Mouse (Mus musculus): ENCODE data around the gene Lgr6.

The Lgr6 gene

DNA sequence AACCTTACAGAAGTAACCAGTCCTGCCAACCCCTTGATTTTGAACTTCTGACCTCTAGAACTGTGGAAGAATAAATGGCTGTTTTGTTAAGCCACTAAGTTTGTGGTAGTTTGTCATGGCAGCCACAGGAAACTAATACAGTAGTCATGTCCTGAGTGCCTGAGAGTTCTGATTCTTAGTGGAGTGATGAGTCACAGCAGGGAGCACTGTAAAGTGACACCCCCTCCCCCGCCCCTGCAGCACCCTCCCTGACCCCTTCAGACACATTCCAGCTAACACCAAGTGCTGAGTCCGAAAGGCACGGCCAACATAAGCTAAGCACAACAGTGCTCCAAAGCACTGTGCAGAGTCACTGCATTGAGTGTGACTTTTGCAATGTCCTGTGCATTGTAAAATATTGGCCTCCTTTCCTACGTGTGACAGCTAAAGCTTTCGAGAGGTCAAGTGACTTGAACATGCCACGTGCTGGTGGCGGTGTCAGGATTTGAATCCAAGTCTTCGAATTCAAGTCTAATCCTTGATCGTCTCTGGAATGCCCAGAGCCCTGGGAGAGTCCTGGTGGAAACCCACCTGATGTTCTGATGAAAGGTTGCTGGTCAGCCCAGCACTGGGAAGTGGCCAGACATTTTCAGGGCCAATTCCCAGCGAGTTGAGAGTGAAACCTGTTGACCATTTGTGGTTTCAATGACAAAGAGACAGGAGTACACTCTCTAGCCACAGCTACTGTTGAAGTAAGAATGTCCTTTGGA lies 88.0 kb downstream of the Lgr6 start:
- DNase-seq (ENCODE audit: low spot score in 2 of 2): no peak

GRCm38 (mm10) chr1:135014921-135015445 lies 90.1 kb downstream of the Lgr6 start:
- no peak for DNase-seq (ENCODE audit: low spot score in 2 of 2)

DNA sequence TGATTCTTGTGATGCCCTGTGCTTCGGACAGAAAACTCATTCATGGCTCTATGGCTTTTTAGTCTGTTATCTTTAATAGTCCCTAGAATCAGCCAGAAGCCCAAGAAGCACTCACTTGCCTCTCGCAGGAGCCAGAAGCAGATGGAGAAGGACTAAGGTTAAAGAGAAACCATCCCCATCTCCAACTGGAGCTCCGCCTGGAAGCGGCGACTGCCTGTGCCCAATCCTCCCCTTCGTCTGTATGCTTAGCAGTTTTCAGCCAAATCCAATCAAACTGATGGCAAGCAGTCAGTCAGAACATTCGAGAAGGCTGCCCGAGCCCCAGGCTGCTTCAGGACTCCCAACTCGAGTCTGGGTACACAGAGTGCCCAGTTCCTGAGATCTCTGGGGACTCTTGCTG lies 92.6 kb downstream of the Lgr6 start:
- DNase-seq (ENCODE audit: low spot score in 2 of 2): no peak

GRCm38 (mm10) chr1:135011912-135012311 lies 93.2 kb downstream of the Lgr6 start:
- DNase-seq (ENCODE audit: low spot score in 2 of 2): no peak

- no peak for DNase-seq (ENCODE audit: low spot score in 2 of 2)
These were observed 95.2 kb downstream of the Lgr6 start for GRCm38 (mm10) chr1:135009833-135010232.

DNA sequence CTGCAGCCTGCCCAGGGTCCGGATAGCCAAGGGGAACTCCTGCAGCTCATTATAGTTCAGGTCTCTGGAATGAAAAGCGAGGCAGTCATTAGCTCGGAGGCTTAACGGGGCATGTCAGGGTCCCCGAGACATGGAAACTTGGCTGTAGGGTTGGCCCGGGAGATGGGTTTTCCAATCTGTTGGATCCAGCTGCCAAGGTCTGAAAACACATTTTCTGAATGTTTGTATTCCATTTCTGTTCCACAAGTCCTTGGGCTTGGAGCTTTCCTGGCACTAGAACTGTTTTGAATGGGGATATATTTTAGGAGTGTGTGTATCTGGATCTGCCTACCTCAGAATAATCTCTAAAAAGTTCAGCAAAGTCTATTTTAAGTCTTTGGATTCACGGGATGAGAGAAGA lies 99.4 kb downstream of the Lgr6 start:
- peak; percentile 31 to 48 for DNase-seq (ENCODE audit: low spot score in 2 of 2)

- no peak for DNase-seq (ENCODE audit: low spot score in 2 of 2)
These were observed 101.7 kb downstream of the Lgr6 start for GRCm38 (mm10) chr1:135003346-135003745.

DNA sequence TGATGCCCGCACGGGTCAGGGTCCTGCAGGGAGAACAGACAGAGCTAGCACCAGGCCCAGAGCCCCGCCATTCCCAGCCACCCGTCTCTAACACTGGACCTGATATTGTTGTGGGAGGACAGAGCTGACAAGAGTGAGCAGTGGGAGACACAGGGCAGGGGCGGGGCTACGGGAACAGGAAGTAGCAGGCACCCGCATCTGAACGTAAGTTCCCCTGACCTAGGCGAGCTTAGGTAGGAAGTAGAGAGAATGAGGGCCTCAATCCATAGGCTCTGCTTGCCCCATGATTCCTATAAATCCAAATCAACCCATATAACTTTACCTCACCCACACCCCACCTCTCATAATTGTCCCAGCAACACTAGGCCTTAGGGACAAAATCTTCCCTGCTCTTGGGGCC lies 104.5 kb downstream of the Lgr6 start:
- DNase-seq (ENCODE audit: low spot score in 2 of 2): no peak

DNA sequence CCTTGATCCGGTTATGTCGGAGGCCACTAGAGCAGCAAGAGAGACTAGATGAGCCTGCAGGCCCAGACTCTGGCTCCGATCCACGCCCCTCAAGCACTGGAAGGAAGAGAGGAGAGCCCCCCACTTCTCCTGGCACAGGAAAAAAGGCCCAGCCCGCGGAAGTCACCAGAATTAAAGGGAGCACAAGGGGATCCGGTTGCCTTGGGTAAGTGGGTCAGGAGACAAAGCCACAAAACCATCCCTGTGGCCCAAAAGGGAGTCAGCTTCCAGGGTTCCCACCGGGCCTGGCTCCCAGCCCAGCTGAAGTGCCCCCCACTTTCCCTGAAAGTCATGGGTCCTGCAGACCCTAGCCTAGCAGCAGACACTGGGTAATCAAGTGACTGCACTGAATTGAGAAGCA lies 106.8 kb downstream of the Lgr6 start:
- DNase-seq (ENCODE audit: low spot score in 2 of 2): no peak

- no peak for DNase-seq (ENCODE audit: low spot score in 2 of 2)
These were observed 107.5 kb downstream of the Lgr6 start for GRCm38 (mm10) chr1:134997568-134997967.

- no peak for DNase-seq (ENCODE audit: low spot score in 2 of 2)
These were observed 108.6 kb downstream of the Lgr6 start for GRCm38 (mm10) chr1:134996471-134996870.

DNA sequence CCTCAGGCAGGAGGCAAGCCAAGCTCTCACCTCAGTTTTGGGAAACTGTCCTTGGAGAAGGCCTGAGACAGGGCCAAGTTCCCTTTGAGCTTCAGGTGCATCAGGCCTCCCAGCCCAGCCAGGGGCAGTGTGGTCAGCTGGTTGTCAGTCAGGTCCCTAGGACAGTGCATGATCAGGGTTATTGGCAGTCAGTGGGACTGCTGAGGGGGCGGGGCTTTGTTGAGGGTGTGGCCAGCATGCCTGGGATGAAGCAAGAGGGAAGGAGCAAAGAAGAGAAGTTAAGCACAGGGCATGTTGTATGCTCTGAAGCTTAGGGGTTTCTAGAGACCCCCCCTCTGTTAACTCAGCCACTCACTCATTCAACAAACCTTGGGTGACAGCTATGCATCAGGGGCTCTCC lies 109.1 kb downstream of the Lgr6 start:
- DNase-seq (ENCODE audit: low spot score in 2 of 2): no peak

GRCm38 (mm10) chr1:134995437-134995836 lies 109.6 kb downstream of the Lgr6 start:
- DNase-seq (ENCODE audit: low spot score in 2 of 2): no peak

DNA sequence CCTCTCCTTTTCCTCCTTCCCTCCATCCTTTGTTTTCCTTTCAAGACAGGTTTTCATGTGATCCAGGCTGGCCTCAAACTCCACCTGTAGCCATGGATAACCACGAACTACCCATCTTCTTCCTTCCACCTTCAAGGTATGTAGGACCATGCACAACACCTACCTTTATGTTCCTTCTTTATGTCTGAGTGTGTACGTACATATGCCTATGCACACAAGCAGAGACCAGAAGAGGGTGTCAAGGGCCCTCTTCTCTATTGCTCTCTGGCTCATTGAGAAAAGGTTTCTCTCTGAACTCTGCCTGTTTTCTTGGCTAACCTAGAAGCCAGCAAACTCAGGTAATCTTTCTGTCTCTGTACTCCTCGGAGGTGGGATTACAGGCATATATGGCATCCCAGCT lies 110.3 kb downstream of the Lgr6 start:
- DNase-seq (ENCODE audit: low spot score in 2 of 2): no peak

GRCm38 (mm10) chr1:134992046-134992645 lies 112.9 kb downstream of the Lgr6 start:
- peak in 1 of 2 experiments; percentile 17 for DNase-seq (ENCODE audit: low spot score in 2 of 2)

GRCm38 (mm10) chr1:134989372-134989771 lies 115.7 kb downstream of the Lgr6 start:
- DNase-seq (ENCODE audit: low spot score in 2 of 2): peak in 1 of 2 experiments; percentile 67

DNA sequence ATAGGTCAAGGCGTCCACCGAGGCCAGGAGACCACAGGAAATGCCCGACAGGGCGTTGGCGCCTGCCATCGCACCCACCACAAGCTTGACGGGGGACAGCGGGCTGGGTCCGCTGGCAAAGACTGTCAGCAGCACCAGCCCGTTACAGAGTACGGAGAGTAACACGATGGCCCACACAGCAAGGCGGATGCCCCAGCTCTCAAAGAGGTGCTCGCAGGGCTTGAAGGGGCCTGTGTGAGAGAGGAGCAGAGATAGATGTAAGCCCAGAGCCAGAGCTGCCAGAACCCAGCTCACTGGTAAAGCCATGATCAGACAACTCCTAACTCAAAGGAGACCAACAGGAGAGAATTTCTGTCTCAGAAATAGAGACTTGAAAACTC lies 117.1 kb downstream of the Lgr6 start:
- no peak for DNase-seq (ENCODE audit: low spot score in 2 of 2)

GRCm38 (mm10) chr1:134987173-134987961 lies 117.7 kb downstream of the Lgr6 start:
- peak in 1 of 2 experiments; percentile 15 for DNase-seq (ENCODE audit: low spot score in 2 of 2)

- DNase-seq (ENCODE audit: low spot score in 2 of 2): no peak
These were observed 132.2 kb downstream of the Lgr6 start for GRCm38 (mm10) chr1:134972920-134973319.

DNA sequence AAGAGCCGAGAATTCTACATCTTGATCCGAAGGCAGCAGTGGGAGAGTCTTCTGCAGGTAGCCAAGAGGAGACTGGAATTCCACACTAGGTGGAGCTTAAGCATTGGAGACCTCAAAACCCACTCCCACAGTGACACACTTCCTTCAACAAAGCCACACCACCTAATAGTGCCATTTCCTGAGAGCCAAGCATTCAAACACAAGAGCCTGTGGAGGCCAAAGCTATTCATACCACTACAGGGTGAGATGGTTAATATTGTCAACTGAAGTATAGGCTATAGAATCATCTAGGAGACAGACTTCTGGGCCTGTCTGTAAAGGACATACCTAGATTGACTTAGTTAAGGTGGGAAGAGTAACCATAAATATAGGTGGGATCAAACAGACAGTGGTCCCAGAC lies 139.6 kb downstream of the Lgr6 start:
- DNase-seq (ENCODE audit: low spot score in 2 of 2): no peak

GRCm38 (mm10) chr1:134962821-134963220 lies 142.3 kb downstream of the Lgr6 start:
- DNase-seq (ENCODE audit: low spot score in 2 of 2): no peak

- peak; percentile 93 to 95 for DNase-seq (ENCODE audit: low spot score in 2 of 2)
These were observed 142.8 kb downstream of the Lgr6 start, which contains the start of gene Ube2t for GRCm38 (mm10) chr1:134962053-134962803. Gene Ube2t, plus strand, starts transcription at chr1:134962565.

Data from heart, adult 9 months (tissue).